Mouse (Mus musculus) adrenal gland, postnatal 25 days (tissue): Measurements from ENCODE around the gene Sbsn. TPM values are rescaled to one million over a fixed set of nuclear protein-coding genes. Genes with fewer than 3 reads are reported as not detected.

ENCODE experiments used
- total RNA-seq: library from RNA; stranded (reverse); gene quantifications from 2 replicates; pipeline ENCODE4 v1.2.3, GENCODE M21; 2021

The Sbsn gene
- total RNA-seq, 1 experiment from 2014 or later: 338 TPM

Other genes with a start within 250 kb of the Sbsn start
- gene Arhgap33, start 216.4 kb upstream of the Sbsn start, total RNA-seq: 5.6 and 7.4 TPM in 2 replicates
- gene Hspb6, start 199.3 kb upstream of the Sbsn start, total RNA-seq: 30.2 and 33.5 TPM in 2 replicates
- gene Proser3, start 199.2 kb upstream of the Sbsn start, total RNA-seq: 14.8 TPM in 2 replicates
- gene Lin37, start 191.6 kb upstream of the Sbsn start, total RNA-seq: 56.9 and 67.6 TPM in 2 replicates
- gene U2af1l4, start 188.2 kb upstream of the Sbsn start, total RNA-seq: 71.9 and 81.8 TPM in 2 replicates
- 6.3 and 8.0 TPM in 2 replicates for gene Gm49396, start 188.1 kb upstream of the Sbsn start, total RNA-seq
- 148 and 160 TPM in 2 replicates for gene Psenen, start 187.8 kb upstream of the Sbsn start, total RNA-seq
- gene Igflr1, start 186.0 kb upstream of the Sbsn start, total RNA-seq: 4.4 and 6.7 TPM in 2 replicates
- 60.7 and 73.7 TPM in 2 replicates for gene Kmt2b, start 162.7 kb upstream of the Sbsn start, total RNA-seq
- 0.33 and 0.71 TPM in 2 replicates for gene Zbtb32, start 152.6 kb upstream of the Sbsn start, total RNA-seq
- 0.36 TPM in 1 of 2 replicates, not detected in the other for gene Upk1a, start 138.6 kb upstream of the Sbsn start, total RNA-seq
- gene Cox6b1, start 125.3 kb upstream of the Sbsn start, total RNA-seq: 1,003 and 1,219 TPM in 2 replicates
- gene Etv2, start 115.6 kb upstream of the Sbsn start, total RNA-seq: not detected in 2 replicates
- gene Rbm42, start 101.2 kb upstream of the Sbsn start, total RNA-seq: 78.4 and 87.5 TPM in 2 replicates
- 12.6 and 13.5 TPM in 2 replicates for gene Haus5, start 86.5 kb upstream of the Sbsn start, total RNA-seq
- gene Pmis2, start 79.9 kb upstream of the Sbsn start, total RNA-seq: not detected in 2 replicates
- gene 2200002J24Rik, start 52.5 kb upstream of the Sbsn start, total RNA-seq: 5.5 and 11.1 TPM in 2 replicates
- gene Atp4a, start 39.3 kb upstream of the Sbsn start, total RNA-seq: 3.6 and 3.8 TPM in 2 replicates
- 209 TPM in 2 replicates for gene Tmem147, start 21.9 kb upstream of the Sbsn start, total RNA-seq
- not detected in 2 replicates for gene Gapdhs, start 7.8 kb upstream of the Sbsn start, total RNA-seq
- gene Dmkn, start 12.3 kb downstream of the Sbsn start, total RNA-seq: 1.4 and 2.6 TPM in 2 replicates
- not detected in 2 replicates for gene Krtdap, start 36.4 kb downstream of the Sbsn start, total RNA-seq
- 0.52 TPM in 1 of 2 replicates, not detected in the other for gene Ffar2, start 72.3 kb downstream of the Sbsn start, total RNA-seq
- 0.70 TPM in 1 of 2 replicates, not detected in the other for gene Ffar3, start 104.7 kb downstream of the Sbsn start, total RNA-seq
- gene Ffar1, start 110.1 kb downstream of the Sbsn start, total RNA-seq: not detected in 2 replicates
- 0.30 TPM in 1 of 2 replicates, not detected in the other for gene Cd22, start 128.9 kb downstream of the Sbsn start, total RNA-seq
- 0.21 TPM in 1 of 2 replicates, not detected in the other for gene Mag, start 163.4 kb downstream of the Sbsn start, total RNA-seq
- gene Hamp2, start 173.2 kb downstream of the Sbsn start, total RNA-seq: 2.4 and 9.8 TPM in 2 replicates
- gene Hamp, start 192.6 kb downstream of the Sbsn start, total RNA-seq: 11.2 and 12.4 TPM in 2 replicates
- 150 and 153 TPM in 2 replicates for gene Usf2, start 205.3 kb downstream of the Sbsn start, total RNA-seq
- 4.7 and 5.1 TPM in 2 replicates for gene Lsr, start 222.0 kb downstream of the Sbsn start, total RNA-seq
- gene Fam187b, start 222.3 kb downstream of the Sbsn start, total RNA-seq: 1.00 TPM in 1 of 2 replicates, not detected in the other